In genomic region chr4:153063402-153063801, GRCm38 (mm10) we compare ENCODE assay signal across 30 mouse cellular contexts.
A peak's percentile ranks its signal among the peaks of the same experiment; 100 is the strongest.
DNase-seq lines count a peak whose midpoint lies in the region; ATAC-seq and TF ChIP-seq lines count a peak whose summit lies in the region.
"Had no signal": no experiment of that assay in that cellular context is flagged by ENCODE, and none has a peak within 500 bp of the region (broad histone marks: within the 10 kb centered on the region; RNA-seq: fewer than 3 reads in every experiment).

No protein-coding gene starts in this region.

- no peak overlapping the region for H3K9ac ChIP-seq in hindbrain, embryonic 14.5 days
- H3K9ac ChIP-seq in lung, embryonic 16.5 days (ENCODE audit: low read length) = no peak overlapping the region
- H3K9ac ChIP-seq: embryonic facial prominence, embryonic 15.5 days; forebrain, embryonic 12.5 days; forebrain, postnatal 0 days; heart, embryonic 13.5 days; hindbrain, embryonic 15.5 days; intestine, embryonic 15.5 days; limb, embryonic 13.5 days; midbrain, embryonic 12.5 days had no signal

- H3K4me2 ChIP-seq in hindbrain, embryonic 14.5 days (replicated peaks) = no peak overlapping the region
- no peak overlapping the region for H3K4me2 ChIP-seq in lung, embryonic 16.5 days (ENCODE audit: low read depth, low read length)
- H3K4me2 ChIP-seq: embryonic facial prominence, embryonic 15.5 days; forebrain, embryonic 12.5 days; heart, embryonic 13.5 days; hindbrain, embryonic 15.5 days; intestine, embryonic 15.5 days; limb, embryonic 13.5 days; liver, embryonic 11.5 days; midbrain, embryonic 12.5 days had no signal

- 73% methylated on average over 9 of the region's 9 CpGs for WGBS in hindbrain, embryonic 10.5 days
- 54% methylated on average over 9 of the region's 9 CpGs for WGBS in hindbrain, embryonic 14.5 days
- 50% methylated on average over 9 of the region's 9 CpGs for WGBS in lung, embryonic 16.5 days
- WGBS in lung, adult 2 months = 45% methylated on average over 9 of the region's 9 CpGs

- no peak for ATAC-seq in hindbrain, embryonic 14.5 days (ENCODE audit: low FRiP score)
- ATAC-seq in lung, embryonic 16.5 days (ENCODE audit: low read depth) = peak; percentile 43
- ATAC-seq: CD4-positive, CD25-positive, alpha-beta regulatory T cell, adult 4 months; intestine, embryonic 15.5 days had no signal

- H3K27me3 ChIP-seq in hindbrain, embryonic 10.5 days (ENCODE audit: insufficient read depth, poor library complexity, severe bottlenecking) = no peaks in the 10 kb centered on the region
- no peaks in the 10 kb centered on the region for H3K27me3 ChIP-seq in hindbrain, embryonic 14.5 days (ENCODE audit: control insufficient read depth, insufficient read depth, low read length)
- no peaks in the 10 kb centered on the region for H3K27me3 ChIP-seq in lung, embryonic 16.5 days (ENCODE audit: control insufficient read depth, insufficient read depth, low read depth, low read length)
- H3K27me3 ChIP-seq: embryonic facial prominence, embryonic 15.5 days; forebrain, embryonic 12.5 days; heart, embryonic 13.5 days; hindbrain, embryonic 15.5 days; intestine, embryonic 15.5 days; limb, embryonic 13.5 days; midbrain, embryonic 12.5 days had no signal

- H3K27ac ChIP-seq in hindbrain, embryonic 10.5 days = 0 out of 2 replicates have a peak overlapping the region, but pooled peaks have one; percentile 37
- H3K27ac ChIP-seq in hindbrain, embryonic 14.5 days = no peak overlapping the region
- no peak overlapping the region for H3K27ac ChIP-seq in lung, embryonic 16.5 days (ENCODE audit: low read length)
- H3K27ac ChIP-seq: embryonic facial prominence, embryonic 10.5 days; embryonic facial prominence, embryonic 15.5 days; forebrain, embryonic 12.5 days; heart, adult 2 months; heart, embryonic 13.5 days; hindbrain, embryonic 15.5 days; intestine, embryonic 15.5 days; kidney, postnatal 0 days; layer of hippocampus, adult 2 months; left cerebral cortex, adult 2 months; limb, embryonic 13.5 days; midbrain, embryonic 12.5 days had no signal

- no peak overlapping the region for H3K4me3 ChIP-seq in hindbrain, embryonic 10.5 days
- H3K4me3 ChIP-seq in hindbrain, embryonic 14.5 days (replicated peaks; ENCODE audit: low read length) = no peak overlapping the region
- no peak overlapping the region for H3K4me3 ChIP-seq in lung, embryonic 16.5 days (ENCODE audit: low read length)
- no peak overlapping the region for H3K4me3 ChIP-seq in lung, adult 2 months (replicated peaks; ENCODE audit: extremely low read depth, low read depth, low read length)
- H3K4me3 ChIP-seq: embryonic facial prominence, embryonic 10.5 days; embryonic facial prominence, embryonic 15.5 days; forebrain, embryonic 12.5 days; heart, adult 2 months; heart, embryonic 13.5 days; hindbrain, embryonic 15.5 days; intestine, embryonic 15.5 days; layer of hippocampus, adult 2 months; left cerebral cortex, adult 2 months; limb, embryonic 13.5 days; midbrain, embryonic 12.5 days; myocyte had no signal

- DNase-seq in hindbrain, embryonic 10.5 days (ENCODE audit: low spot score) = no peak
- no peak for DNase-seq in hindbrain, embryonic 14.5 days (ENCODE audit: low spot score)
- DNase-seq in kidney, postnatal 10 days = peak; percentile 72
- DNase-seq in kidney, adult 9 months = no peak
- no peak for DNase-seq in lung, adult 2 months
- peak; percentile 48 for DNase-seq in mesoderm, embryonic 11.5 days (ENCODE audit: low read depth, low spot score)
- no peak for DNase-seq in left cerebral cortex, adult 9 months (ENCODE audit: low spot score in 2 of 2)
- DNase-seq: adrenal gland, postnatal 14 days; cerebellum, adult 11 months; cerebellum, adult 9-10 months; cerebellum, postnatal 36 days; heart, adult 2 months; heart, postnatal 14 days; lung, postnatal 36 days had no signal

- no peak for TF ChIP-seq CTCF in lung, adult 2 months (IDR thresholded peaks at IDR 0.05; ENCODE audit: insufficient read depth, low read length)

- no peak for TF ChIP-seq POLR2A in lung, adult 2 months (IDR thresholded peaks at IDR 0.05; ENCODE audit: borderline replicate concordance, extremely low read depth, low read depth, low read length)

- H3K4me1 ChIP-seq in hindbrain, embryonic 10.5 days (replicated peaks) = peaks cover 2% of the 10 kb centered on the region; the same call in 1 of the 2 replicates
- H3K4me1 ChIP-seq in hindbrain, embryonic 14.5 days (replicated peaks; ENCODE audit: control insufficient read depth, insufficient read depth, low read length) = 0 out of 2 replicates have a peak, but pooled peaks cover 7% of the 10 kb centered on the region
- H3K4me1 ChIP-seq in lung, embryonic 16.5 days (replicated peaks; ENCODE audit: control insufficient read depth, insufficient read depth, low read length) = no peaks in the 10 kb centered on the region
- no peaks in the 10 kb centered on the region for H3K4me1 ChIP-seq in lung, adult 2 months (ENCODE audit: control insufficient read depth, insufficient read depth, low read length)
- H3K4me1 ChIP-seq: embryonic facial prominence, embryonic 15.5 days; heart, embryonic 13.5 days; intestine, embryonic 15.5 days had no signal

- H3K9me3 ChIP-seq in hindbrain, embryonic 10.5 days = no peaks in the 10 kb centered on the region
- no peaks in the 10 kb centered on the region for H3K9me3 ChIP-seq in hindbrain, embryonic 14.5 days (ENCODE audit: control insufficient read depth, low read length)
- peaks cover 4% of the 10 kb centered on the region; the same call in 1 of the 2 replicates for H3K9me3 ChIP-seq in lung, embryonic 16.5 days (ENCODE audit: control insufficient read depth, low read length)
- H3K9me3 ChIP-seq: embryonic facial prominence, embryonic 15.5 days; heart, embryonic 13.5 days; hindbrain, embryonic 15.5 days; intestine, embryonic 15.5 days; limb, embryonic 13.5 days; midbrain, embryonic 12.5 days had no signal

- H3K36me3 ChIP-seq in hindbrain, embryonic 10.5 days = no peaks in the 10 kb centered on the region
- no peaks in the 10 kb centered on the region for H3K36me3 ChIP-seq in hindbrain, embryonic 14.5 days (replicated peaks; ENCODE audit: control insufficient read depth, insufficient read depth)
- no peaks in the 10 kb centered on the region for H3K36me3 ChIP-seq in lung, embryonic 16.5 days (ENCODE audit: control insufficient read depth, insufficient read depth, low read length)
- H3K36me3 ChIP-seq: embryonic facial prominence, embryonic 10.5 days; embryonic facial prominence, embryonic 15.5 days; forebrain, embryonic 12.5 days; heart, embryonic 13.5 days; hindbrain, embryonic 15.5 days; intestine, embryonic 15.5 days; limb, embryonic 13.5 days; midbrain, embryonic 12.5 days had no signal

Comparison
In these comparisons a context has a peak if more than half of its experiments do, and no peak if none do; other contexts are left out.
1. DNase-seq: peak in kidney, postnatal 10 days (single experiment) and mesoderm, embryonic 11.5 days (single experiment); none in hindbrain, embryonic 10.5 days (single experiment), hindbrain, embryonic 14.5 days (single experiment), kidney, adult 9 months (single experiment), lung, adult 2 months (single experiment) and left cerebral cortex, adult 9 months (0 of 2).